Mouse (Mus musculus) heart, postnatal 25 days (tissue): ENCODE measurements around the gene AW011738. TPM values are rescaled to one million over a fixed set of nuclear protein-coding genes. Genes with fewer than 3 reads are reported as not detected.

Experiments used
- DNase-seq: peaks from one replicate; pipeline ENCODE4 v3.0.0; 2022; ENCODE audit warnings: low spot score
- intact Hi-C: fragments of 180-260 bp; cut with DNase I; formaldehyde crosslinking; loops from one replicate; pipeline ENCODE4 v1.15.1; 2025
- total RNA-seq, 2 experiments: library from RNA; stranded (reverse); gene quantifications; 2 replicates each; pipeline ENCODE4 v1.2.3; 2021

AW011738 gene
- total RNA-seq, 2 experiments from 2014 or later, result 6.3 to 6.9 TPM

GRCm38 (mm10) chr4:156197131-156197828 lies 5.8 kb upstream of the AW011738 start, which contains the start of gene Agrn:
Gene Agrn, minus strand, starts transcription at chr4:156197488.
- intact Hi-C loops, result loop anchor here (2.0 kb wide), 1 partner anchor 86 kb away; no protein-coding TSS in a partner anchor
- DNase-seq, result peak; percentile 59

DNA sequence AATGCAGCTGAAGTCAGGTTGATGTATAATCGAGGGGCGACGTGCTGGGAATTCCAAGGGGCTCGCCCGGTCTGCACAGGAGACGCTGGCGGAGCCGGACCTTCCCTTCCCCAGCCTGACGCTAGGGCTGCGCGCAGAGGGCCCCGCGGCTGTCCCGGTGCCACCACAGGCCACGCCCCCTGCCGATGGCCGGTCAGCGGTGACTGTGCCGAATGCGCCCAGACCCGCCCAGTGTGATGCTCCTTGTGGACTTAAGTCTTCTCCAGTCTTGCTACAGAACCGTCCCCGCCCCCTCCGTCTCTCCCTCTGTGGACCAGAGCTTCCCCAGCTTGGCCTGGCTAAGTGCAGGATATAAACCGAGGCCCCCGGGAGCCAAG lies 5.3 kb upstream of the AW011738 start:
- DNase-seq, result peak; percentile 84
- intact Hi-C loops, result loop anchor here (2.0 kb wide), 1 partner anchor 87 kb away; no protein-coding TSS in a partner anchor

- DNase-seq, result no peak
- intact Hi-C loops, result no loop called here
These were observed 2.3 kb upstream of the AW011738 start, which contains the start of gene Isg15 for GRCm38 (mm10) chr4:156200623-156201475. Gene Isg15, minus strand, starts transcription at chr4:156200818.

DNA sequence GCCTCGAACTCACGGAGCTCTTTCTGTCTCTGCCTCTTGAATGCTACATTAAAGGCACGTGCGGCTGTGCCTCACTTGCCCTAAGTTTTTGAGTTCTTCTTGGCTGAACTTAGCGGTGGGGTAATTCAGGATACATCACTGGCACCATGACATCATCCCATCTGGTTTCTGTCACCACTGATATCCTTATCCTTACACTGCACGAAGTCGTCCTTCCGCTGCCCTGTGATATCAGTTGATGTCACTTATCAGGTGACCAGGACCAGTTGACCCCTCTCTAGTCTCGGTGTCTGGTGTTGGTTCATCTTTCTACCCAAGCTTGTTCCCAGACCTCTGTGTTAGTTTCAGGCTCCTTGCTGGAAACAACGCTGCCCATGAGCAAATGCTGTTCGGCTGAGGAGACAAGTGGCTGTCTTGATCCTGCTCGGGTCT lies 626 bp upstream of the AW011738 start:
- intact Hi-C loops, result loop anchor here (2.0 kb wide), 1 partner anchor 32 kb away; the partner anchor contains the start of gene Plekhn1

GRCm38 (mm10) chr4:156203413-156204131 lies 468 bp downstream of the AW011738 start:
- DNase-seq, result no peak
- intact Hi-C loops, result loop anchor here (2.0 kb wide), 1 partner anchor 31 kb away; the partner anchor contains the start of gene Plekhn1

More for the DNA sequence above, 626 bp upstream of the AW011738 start:
- DNase-seq, result no peak

DNA sequence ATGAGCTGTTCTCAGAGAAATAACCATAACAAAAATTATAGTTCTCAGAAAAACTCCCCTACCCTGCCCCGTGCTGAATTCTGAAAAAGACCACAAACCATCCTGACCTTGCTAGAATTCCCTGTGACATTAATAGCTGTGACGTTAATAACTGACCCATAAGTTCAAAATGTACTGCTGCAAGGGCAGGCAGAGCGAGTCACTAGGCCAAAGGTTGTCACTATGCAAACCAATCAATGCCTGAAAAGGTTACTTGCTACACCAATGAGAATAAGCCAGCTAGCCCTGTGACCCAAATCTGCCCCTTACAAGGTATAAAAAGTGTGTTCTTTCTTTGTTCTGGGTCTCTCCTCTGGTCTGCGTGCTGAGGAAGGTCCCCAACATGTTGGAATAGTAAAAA lies 5.8 kb downstream of the AW011738 start:
- intact Hi-C loops, result no loop called here
- no peak for DNase-seq

DNA sequence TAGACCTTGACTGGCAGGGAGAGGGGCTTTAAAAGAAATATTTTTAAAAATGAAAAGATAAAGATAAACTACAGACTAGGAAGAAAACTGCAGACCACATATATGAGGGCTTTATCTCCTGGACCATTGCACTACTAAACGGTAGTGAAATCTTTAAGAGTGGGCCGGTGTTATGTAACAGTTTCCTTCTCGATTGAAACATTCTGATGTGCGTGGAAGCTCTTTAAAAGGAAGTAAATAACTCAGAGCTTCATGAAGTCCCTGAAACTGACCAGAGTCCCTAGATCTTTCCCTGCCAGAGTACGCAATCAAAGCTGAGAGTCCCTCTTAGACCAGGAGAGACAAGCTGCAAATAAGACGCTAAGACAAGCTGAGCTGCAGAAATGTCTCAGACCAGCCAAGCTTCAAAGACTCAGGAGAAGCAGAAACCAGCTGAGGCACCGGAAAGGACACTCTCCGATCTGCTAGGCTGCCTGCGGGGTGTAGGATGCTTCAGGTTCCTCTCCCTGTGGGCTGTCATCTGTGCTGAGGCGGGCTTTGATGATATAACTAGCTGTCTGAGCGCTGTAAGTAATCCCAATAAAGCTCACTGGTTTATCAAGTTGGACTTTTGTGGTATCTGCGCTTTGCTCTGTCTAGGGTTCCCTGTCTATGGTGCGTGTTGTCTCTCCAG lies 7.0 kb downstream of the AW011738 start:
- intact Hi-C loops, result no loop called here
- no peak for DNase-seq

GRCm38 (mm10) chr4:156213134-156213533 lies 10.0 kb downstream of the AW011738 start:
- intact Hi-C loops, result no loop called here
- no peak for DNase-seq

GRCm38 (mm10) chr4:156215649-156216048 lies 12.5 kb downstream of the AW011738 start, which contains the start of gene Perm1:
Gene Perm1, plus strand, starts transcription at chr4:156215868.
- no peak for DNase-seq
- intact Hi-C loops, result no loop called here

- intact Hi-C loops, result no loop called here
These were observed 13.1 kb downstream of the AW011738 start for GRCm38 (mm10) chr4:156216196-156216595.

DNA sequence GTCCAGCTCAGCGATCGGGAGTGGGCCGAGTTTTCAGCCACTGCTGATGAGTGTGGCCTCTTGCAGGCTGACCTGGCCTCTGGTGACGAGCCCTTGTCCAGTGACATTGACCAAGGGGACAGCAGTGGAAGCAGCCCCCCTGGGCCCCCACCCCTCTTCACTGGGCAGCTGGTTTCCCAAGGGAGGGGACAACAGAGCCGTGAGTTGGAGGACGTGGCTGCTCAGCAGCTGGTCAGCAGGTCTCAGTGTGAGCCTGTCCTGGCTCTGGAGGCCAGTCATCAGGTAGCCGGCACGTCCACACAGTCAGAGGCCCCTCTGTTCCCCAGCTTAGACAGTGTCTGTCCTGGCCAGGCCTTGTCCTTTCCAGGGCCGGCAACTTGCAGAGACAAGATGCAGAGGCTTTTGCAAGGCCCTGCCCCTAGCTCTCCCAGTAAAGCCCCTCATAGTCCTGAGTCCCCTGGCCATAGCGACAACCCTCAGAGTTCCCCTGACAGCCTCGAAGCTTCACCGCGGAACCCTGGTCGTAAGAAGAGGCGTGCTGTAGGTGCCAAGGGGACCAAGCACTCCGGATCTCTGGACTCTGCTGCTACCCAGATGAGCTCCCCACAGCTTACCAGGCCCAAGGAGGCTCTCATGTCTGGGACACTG lies 14.0 kb downstream of the AW011738 start:
- DNase-seq, result no peak
- intact Hi-C loops, result no loop called here

More at GRCm38 (mm10) chr4:156216196-156216595, 13.1 kb downstream of the AW011738 start:
- no peak for DNase-seq

- DNase-seq, result no peak
- intact Hi-C loops, result no loop called here
These were observed 14.7 kb downstream of the AW011738 start for GRCm38 (mm10) chr4:156217838-156218237.

- no peak for DNase-seq
- intact Hi-C loops, result no loop called here
These were observed 16.8 kb downstream of the AW011738 start for GRCm38 (mm10) chr4:156219936-156220335.

GRCm38 (mm10) chr4:156224276-156224675 lies 21.2 kb downstream of the AW011738 start:
- DNase-seq, result no peak
- intact Hi-C loops, result no loop called here

DNA sequence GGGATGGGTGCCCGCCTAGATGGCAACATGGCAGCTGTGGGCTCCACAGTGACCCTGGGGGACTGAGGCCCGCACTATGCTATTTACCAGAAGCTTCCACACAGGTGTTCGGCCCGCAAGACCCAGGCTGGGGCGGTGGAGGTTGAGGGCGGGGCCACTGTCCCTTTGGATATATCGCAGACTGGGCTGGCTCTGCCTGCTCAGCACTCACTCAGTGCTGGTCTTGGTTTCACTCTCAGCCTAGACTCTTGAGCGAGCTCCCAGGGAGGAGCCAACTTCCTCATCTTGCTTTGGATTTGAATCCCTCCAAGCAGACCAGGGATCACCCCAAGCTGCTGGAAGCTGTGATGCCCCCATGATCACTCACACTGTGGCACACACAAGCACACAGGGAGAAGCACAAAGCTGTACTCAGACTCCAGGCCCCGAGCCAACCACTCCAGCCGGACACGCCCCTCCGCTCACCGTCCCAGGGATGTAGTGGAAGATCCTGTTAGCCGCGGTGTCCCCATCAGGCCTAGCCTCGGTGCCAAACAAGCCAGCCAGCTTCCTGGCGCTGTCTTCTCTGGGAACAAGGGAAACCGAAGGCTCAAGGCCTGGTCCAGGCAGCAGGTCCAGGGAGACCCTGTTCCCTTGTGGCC lies 24.8 kb downstream of the AW011738 start:
- intact Hi-C loops, result no loop called here

DNA sequence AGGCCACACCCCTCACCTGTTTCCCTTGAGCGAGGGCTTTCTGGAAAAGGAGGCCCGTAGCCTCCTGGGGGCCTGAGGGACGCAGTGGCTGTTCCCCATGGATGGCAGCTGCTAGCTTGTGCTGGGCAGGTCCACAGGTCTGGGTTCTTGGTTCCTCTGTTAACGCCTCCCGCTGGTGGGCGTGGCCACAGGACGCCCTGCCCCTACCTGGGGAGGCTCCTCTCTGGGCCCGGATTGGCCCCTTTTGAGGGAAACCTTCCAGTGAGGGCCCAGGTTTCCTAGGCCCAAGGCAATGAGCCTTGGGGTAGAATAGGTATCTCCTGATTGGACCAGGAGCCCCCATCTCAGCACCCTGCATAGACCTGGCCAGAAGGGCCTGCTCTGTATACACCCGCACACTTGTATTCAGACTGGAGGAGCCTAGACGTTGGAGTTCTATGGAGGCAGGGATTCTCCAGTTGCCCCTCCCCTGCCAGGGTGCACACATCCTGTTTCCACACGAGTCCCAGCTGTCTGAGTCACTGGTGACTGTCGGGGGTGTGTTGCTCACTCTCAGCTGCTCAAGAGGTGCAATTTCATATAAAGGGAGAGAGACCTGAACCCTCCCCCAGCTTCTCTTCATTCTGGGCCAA lies 25.4 kb downstream of the AW011738 start:
- intact Hi-C loops, result no loop called here
- DNase-seq, result no peak

More for the DNA sequence above, 24.8 kb downstream of the AW011738 start:
- DNase-seq, result no peak

- intact Hi-C loops, result loop anchor here (2.0 to 5.0 kb wide), 2 partner anchors 31 to 122 kb away; partner anchors contain the start of gene AW011738
- DNase-seq, result no peak
These were observed 31.0 kb downstream of the AW011738 start for GRCm38 (mm10) chr4:156234021-156234501.
